Mouse (Mus musculus) lung, postnatal 0 days (tissue): Measurements from ENCODE around the gene Stxbp3.
A peak's percentile ranks its signal among the peaks of the same experiment; 100 is the strongest.

Experiments
- CTCF ChIP-seq: IDR thresholded peaks from 2 replicates; pipeline ENCODE4 v1.5.1; 2016; ENCODE audit warnings: antibody characterized with exemption, mild to moderate bottlenecking
- EP300 ChIP-seq: IDR thresholded peaks from 2 replicates; pipeline ENCODE4 v1.6.1; 2016; ENCODE audit warnings: antibody characterized with exemption, mild to moderate bottlenecking, control low read depth

- TF ChIP-seq EP300 (no peak), CTCF (peak; percentile 21; the same call in 1 of the 2 replicates)
These were observed 89.3 kb downstream of the Stxbp3 start for GRCm38 (mm10) chr3:108751061-108751460.
